Mouse (Mus musculus): ENCODE measurements around the gene Mpg. TPM values are rescaled to one million over a fixed set of nuclear protein-coding genes. Genes with fewer than 3 reads are reported as not detected.

The Mpg gene
- polyA plus RNA-seq, 1 experiment, result 10.4 TPM

DNA sequence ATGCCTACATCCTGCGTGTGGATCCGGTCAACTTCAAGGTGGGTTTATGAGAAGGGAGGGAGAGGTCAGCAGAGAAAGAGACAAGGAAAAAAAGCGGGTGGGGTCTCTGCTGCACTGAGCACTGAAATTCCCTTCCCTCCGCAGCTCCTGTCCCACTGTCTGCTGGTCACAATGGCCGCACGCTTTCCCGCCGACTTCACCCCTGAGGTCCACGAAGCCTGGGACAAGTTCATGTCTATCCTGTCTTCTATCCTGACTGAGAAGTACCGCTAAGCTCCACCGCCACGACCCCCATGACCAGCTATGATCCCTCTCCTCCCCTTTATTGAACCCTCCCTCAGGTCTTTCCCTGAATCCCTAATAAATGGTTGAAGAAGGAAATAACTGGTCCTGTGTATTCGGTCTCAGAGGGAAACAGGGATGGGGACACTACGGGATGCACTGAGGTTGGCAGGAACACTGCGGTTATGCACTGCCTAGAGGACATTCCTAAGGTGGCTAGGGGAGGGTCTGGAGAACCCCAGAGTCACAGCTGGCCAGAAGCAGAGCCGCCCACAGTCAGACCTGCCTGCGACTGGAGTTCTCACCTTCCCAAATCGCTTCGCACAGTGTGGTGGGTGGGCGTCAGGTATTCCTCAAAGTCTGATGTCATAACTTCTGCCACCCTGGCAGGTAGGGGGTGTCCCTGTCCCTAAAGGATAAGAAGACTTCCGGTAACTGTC is 51.6 kb downstream of the Mpg start:
- no peaks in the 10 kb centered on the region for H3K36me3 ChIP-seq (ENCODE audit: control insufficient read depth, insufficient read depth, low read length)
- no peak overlapping the region for H3K27ac ChIP-seq (ENCODE audit: insufficient read depth, low read length)
- H3K4me1 ChIP-seq (ENCODE audit: control insufficient read depth, insufficient read depth, insufficient read length), result no peaks in the 10 kb centered on the region
- TF ChIP-seq CTCF (IDR thresholded peaks at IDR 0.05; ENCODE audit: extremely low read depth, insufficient read depth, insufficient read length, insufficient replicate concordance), result no peak
- TF ChIP-seq POLR2A (IDR thresholded peaks at IDR 0.05; ENCODE audit: low read depth, low read length), result no peak
- DNase-seq (ENCODE audit: low read depth in 1 of 2, low spot score in 2 of 2), result no peak
- H3K27me3 ChIP-seq (ENCODE audit: control insufficient read depth, insufficient read depth, low read length), result peaks cover 2% of the 10 kb centered on the region; the same call in 1 of the 2 replicates
- H3K4me3 ChIP-seq (ENCODE audit: extremely low read depth, insufficient read depth, insufficient read length), result no peak overlapping the region
- WGBS, result 79% methylated on average over 21 of the region's 21 CpGs

DNA sequence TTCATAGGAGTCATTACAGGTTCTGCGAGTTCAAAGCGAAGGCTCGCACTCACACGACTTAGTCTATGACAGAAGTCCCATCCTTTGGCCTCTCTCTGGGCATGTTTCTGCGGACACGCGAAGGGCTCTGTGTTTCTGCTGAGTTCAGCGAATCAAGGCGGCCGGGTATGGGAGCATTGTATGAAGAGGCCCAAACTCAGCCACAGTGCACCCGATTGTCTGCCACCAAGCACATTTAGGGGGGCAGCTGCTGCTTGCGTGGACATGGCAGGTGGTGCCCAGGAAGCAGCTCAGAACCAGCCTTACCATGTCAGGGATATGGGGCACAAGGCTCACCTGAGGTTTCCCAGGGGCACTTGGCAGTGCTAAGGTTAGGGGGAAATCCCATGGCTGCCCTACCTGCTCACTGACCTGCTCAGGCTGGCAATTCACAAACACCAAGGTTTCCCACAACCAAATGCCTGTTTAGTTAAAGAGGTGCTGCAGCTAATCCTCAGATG is 52.2 kb downstream of the Mpg start:
- no peak overlapping the region for H3K4me3 ChIP-seq (ENCODE audit: extremely low read depth, insufficient read depth, insufficient read length)
- WGBS, result 82% methylated on average over 12 of the region's 12 CpGs
- H3K36me3 ChIP-seq (ENCODE audit: control insufficient read depth, insufficient read depth, low read length), result no peaks in the 10 kb centered on the region
- no peaks in the 10 kb centered on the region for H3K4me1 ChIP-seq (ENCODE audit: control insufficient read depth, insufficient read depth, insufficient read length)
- peaks cover 2% of the 10 kb centered on the region; the same call in 1 of the 2 replicates for H3K27me3 ChIP-seq (ENCODE audit: control insufficient read depth, insufficient read depth, low read length)
- TF ChIP-seq POLR2A (IDR thresholded peaks at IDR 0.05; ENCODE audit: low read depth, low read length) (no peak), CTCF (IDR thresholded peaks at IDR 0.05; ENCODE audit: extremely low read depth, insufficient read depth, insufficient read length, insufficient replicate concordance) (no peak)
- H3K27ac ChIP-seq (ENCODE audit: insufficient read depth, low read length), result no peak overlapping the region
- no peak for DNase-seq (ENCODE audit: low read depth in 1 of 2, low spot score in 2 of 2)

DNA sequence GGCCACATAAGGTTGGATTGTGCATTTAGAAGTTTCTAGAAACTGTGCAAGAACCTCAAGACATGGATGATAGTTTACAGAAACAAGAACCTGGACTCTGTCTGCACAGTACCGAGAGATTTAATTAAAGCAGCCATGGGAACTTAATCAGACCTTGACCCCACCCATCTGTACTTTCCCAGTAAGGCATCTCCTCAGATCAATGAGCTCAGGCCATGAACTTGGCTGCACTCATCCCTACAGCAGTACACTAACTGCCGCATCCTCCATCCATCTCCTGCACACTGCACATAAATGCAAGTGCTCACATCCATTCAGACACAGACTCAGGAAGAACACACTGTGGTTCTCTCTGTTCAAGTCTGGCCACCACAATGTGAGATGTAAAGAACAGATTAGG is 54.3 kb downstream of the Mpg start:
- H3K27me3 ChIP-seq (ENCODE audit: control insufficient read depth, insufficient read depth, low read length), result peaks cover 2% of the 10 kb centered on the region; the same call in 1 of the 2 replicates
- no peak overlapping the region for H3K4me3 ChIP-seq (ENCODE audit: extremely low read depth, insufficient read depth, insufficient read length)
- TF ChIP-seq CTCF (IDR thresholded peaks at IDR 0.05; ENCODE audit: extremely low read depth, insufficient read depth, insufficient read length, insufficient replicate concordance), result no peak
- no peak for TF ChIP-seq POLR2A (IDR thresholded peaks at IDR 0.05; ENCODE audit: low read depth, low read length)
- 75% methylated on average over 2 of the region's 2 CpGs for WGBS
- no peak for DNase-seq (ENCODE audit: low read depth in 1 of 2, low spot score in 2 of 2)
- H3K4me1 ChIP-seq (ENCODE audit: control insufficient read depth, insufficient read depth, insufficient read length), result no peaks in the 10 kb centered on the region
- H3K27ac ChIP-seq (ENCODE audit: insufficient read depth, low read length), result no peak overlapping the region
- no peaks in the 10 kb centered on the region for H3K36me3 ChIP-seq (ENCODE audit: control insufficient read depth, insufficient read depth, low read length)

DNA sequence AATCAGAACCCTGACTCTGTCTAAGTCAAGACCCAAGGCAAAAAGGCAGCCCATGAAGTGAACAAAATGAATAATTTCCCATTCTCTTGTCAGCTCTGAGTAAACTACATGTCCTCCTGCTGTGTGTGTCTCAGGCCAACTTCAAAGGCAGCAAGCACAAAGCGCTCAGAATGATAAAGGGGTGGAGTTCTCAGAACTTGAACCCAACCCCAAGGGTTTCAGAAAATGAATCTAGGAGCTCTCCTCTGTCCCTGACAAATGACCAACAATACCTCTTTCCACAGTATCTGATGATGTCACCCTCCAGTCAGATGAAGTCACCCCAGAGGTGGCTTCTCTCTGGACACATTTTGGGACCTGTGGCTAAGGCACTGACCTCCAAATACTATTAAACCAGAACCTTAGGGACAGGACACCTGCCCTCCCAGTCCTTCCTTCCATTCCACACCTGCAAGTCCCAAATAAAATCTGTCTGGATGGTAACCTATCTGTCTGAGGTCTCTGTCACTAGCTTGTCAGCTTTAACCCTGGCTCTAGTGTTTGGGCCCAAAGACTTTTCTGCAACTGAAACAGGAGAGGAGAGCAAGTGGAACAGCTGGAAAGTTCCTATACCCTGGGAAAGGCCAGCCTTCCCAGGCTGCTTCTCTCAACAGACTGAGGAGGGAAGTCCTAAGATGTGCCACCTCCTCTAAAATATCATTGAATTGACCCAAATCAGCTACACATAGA is 55.3 kb downstream of the Mpg start:
- 89% methylated on average over 1 of the region's 1 CpGs for WGBS
- Histone ChIP-seq H3K27me3 (ENCODE audit: control insufficient read depth, insufficient read depth, low read length) (peaks cover 2% of the 10 kb centered on the region; the same call in 1 of the 2 replicates), H3K4me1 (ENCODE audit: control insufficient read depth, insufficient read depth, insufficient read length) (no peaks in the 10 kb centered on the region), H3K27ac (ENCODE audit: insufficient read depth, low read length) (no peak overlapping the region), H3K4me3 (ENCODE audit: extremely low read depth, insufficient read depth, insufficient read length) (no peak overlapping the region), H3K36me3 (ENCODE audit: control insufficient read depth, insufficient read depth, low read length) (no peaks in the 10 kb centered on the region)
- DNase-seq (ENCODE audit: low read depth in 1 of 2, low spot score in 2 of 2), result no peak
- no peak for TF ChIP-seq CTCF (IDR thresholded peaks at IDR 0.05; ENCODE audit: extremely low read depth, insufficient read depth, insufficient read length, insufficient replicate concordance)
- no peak for TF ChIP-seq POLR2A (IDR thresholded peaks at IDR 0.05; ENCODE audit: low read depth, low read length)

Other genes with a start within 250 kb of the Mpg start
- gene Nsg2, start 226.0 kb upstream of the Mpg start, polyA plus RNA-seq (2012; rRNA removed), result 14.6 and 18.6 TPM in 2 replicates
- gene Il9r, start 26.2 kb upstream of the Mpg start, polyA plus RNA-seq (2012; rRNA removed), result 27.6 and 36.0 TPM in 2 replicates
- gene Snrnp25, start 21.1 kb upstream of the Mpg start, polyA plus RNA-seq (2012; rRNA removed), result 29.7 and 32.5 TPM in 2 replicates
- 52.3 and 55.3 TPM in 2 replicates for gene Rhbdf1, start 4.2 kb upstream of the Mpg start, polyA plus RNA-seq (2012; rRNA removed)
- gene Nprl3, start 41.2 kb downstream of the Mpg start, polyA plus RNA-seq (2012; rRNA removed), result 76.9 and 87.3 TPM in 2 replicates
- gene Hba-x, start 49.9 kb downstream of the Mpg start, polyA plus RNA-seq (2012; rRNA removed), result 0.21 TPM in 1 of 2 replicates, not detected in the other
- gene Hba-a1, start 57.0 kb downstream of the Mpg start, polyA plus RNA-seq (2012; rRNA removed), result 52,565 and 79,309 TPM in 2 replicates
- 51.0 and 62.0 TPM in 2 replicates for gene Hbq1b, start 60.5 kb downstream of the Mpg start, polyA plus RNA-seq (2012; rRNA removed)
- 85,032 and 127,038 TPM in 2 replicates for gene Hba-a2, start 70.0 kb downstream of the Mpg start, polyA plus RNA-seq (2012; rRNA removed)
- gene Hbq1a, start 73.6 kb downstream of the Mpg start, polyA plus RNA-seq (2012; rRNA removed), result 6.4 and 12.1 TPM in 2 replicates
- gene Sh3pxd2b, start 121.3 kb downstream of the Mpg start, polyA plus RNA-seq (2012; rRNA removed), result 2.2 and 2.8 TPM in 2 replicates
- gene Ubtd2, start 228.9 kb downstream of the Mpg start, polyA plus RNA-seq (2012; rRNA removed), result 2.4 and 3.1 TPM in 2 replicates

All from spleen, adult 2 months (tissue).